ENCODE assay signal across 11 mouse cellular contexts in genomic region chr4:134449595-134450391, GRCm38 (mm10). TPM values are rescaled to one million over a fixed set of nuclear protein-coding genes. Genes with fewer than 3 reads are reported as not detected.
A peak's percentile ranks its signal among the peaks of the same experiment; 100 is the strongest.
DNase-seq lines count a peak whose midpoint lies in the region; ATAC-seq and TF ChIP-seq lines count a peak whose summit lies in the region.
"Had no signal": no experiment of that assay in that cellular context is flagged by ENCODE, and none has a peak within 500 bp of the region (broad histone marks: within the 10 kb centered on the region; RNA-seq: fewer than 3 reads in every experiment).

No protein-coding gene starts in this region.

- ATAC-seq in embryonic facial prominence, embryonic 11.5 days (replicated peaks; ENCODE audit: insufficient number of reproducible peaks, low FRiP score, low TSS enrichment, low read depth): peak; percentile 46; the same call in 1 of the 2 replicates
- ATAC-seq in stomach, postnatal 0 days (ENCODE audit: low FRiP score, low TSS enrichment): no peak
- ATAC-seq in lung, postnatal 0 days: no peak

- TF ChIP-seq CTCF in stomach, postnatal 0 days (IDR thresholded peaks at IDR 0.05; ENCODE audit: low read depth): no peak
- TF ChIP-seq CTCF in lung, postnatal 0 days (IDR thresholded peaks at IDR 0.05): no peak

- DNase-seq in right cerebral cortex, postnatal 25 days: peak; percentile 62
- no peak for DNase-seq in right cerebral cortex, adult 2 months (ENCODE audit: low spot score in 2 of 2)
- peak; percentile 67 for DNase-seq in embryonic facial prominence, embryonic 11.5 days (ENCODE audit: low spot score)
- DNase-seq in limb, embryonic 10.5 days (ENCODE audit: low spot score): peak; percentile 68
- DNase-seq in stomach, postnatal 0 days (ENCODE audit: low spot score): peak; percentile 24
- DNase-seq in ovary, postnatal 14 days (ENCODE audit: low spot score): no peak
- DNase-seq in lung, postnatal 0 days (ENCODE audit: low spot score): no peak
- DNase-seq in natural killer cell, adult 2 months (ENCODE audit: low spot score in 2 of 2): no peak

- H3K4me1 ChIP-seq in embryonic facial prominence, embryonic 11.5 days (ENCODE audit: control insufficient read depth, insufficient read depth, low read length): peaks cover 3% of the 10 kb centered on the region; the same call in 1 of the 2 replicates
- peaks cover 24% of the 10 kb centered on the region for H3K4me1 ChIP-seq in limb, embryonic 10.5 days
- no peaks in the 10 kb centered on the region; the same call in 1 of the 2 replicates for H3K4me1 ChIP-seq in stomach, postnatal 0 days (replicated peaks; ENCODE audit: control insufficient read depth, insufficient read depth)
- no peaks in the 10 kb centered on the region for H3K4me1 ChIP-seq in lung, postnatal 0 days (ENCODE audit: insufficient read depth, low read depth, low read length)
- H3K4me1 ChIP-seq: liver, embryonic 15.5 days had no signal

- no peak overlapping the region; the same call in 1 of the 2 replicates for H3K9ac ChIP-seq in embryonic facial prominence, embryonic 11.5 days (replicated peaks; ENCODE audit: low read length)
- H3K9ac ChIP-seq in stomach, postnatal 0 days (ENCODE audit: low read length): no peak overlapping the region
- no peak overlapping the region for H3K9ac ChIP-seq in lung, postnatal 0 days (replicated peaks; ENCODE audit: low read depth)
- H3K9ac ChIP-seq: liver, embryonic 15.5 days; stomach, embryonic 15.5 days had no signal

- no peak overlapping the region for H3K4me3 ChIP-seq in embryonic facial prominence, embryonic 11.5 days (ENCODE audit: low read depth, low read length)
- no peak overlapping the region for H3K4me3 ChIP-seq in limb, embryonic 10.5 days
- H3K4me3 ChIP-seq in stomach, postnatal 0 days (ENCODE audit: low read depth, low read length): no peak overlapping the region
- H3K4me3 ChIP-seq in lung, postnatal 0 days (ENCODE audit: low read depth, low read length): no peak overlapping the region
- H3K4me3 ChIP-seq: liver, embryonic 15.5 days; stomach, embryonic 15.5 days had no signal

- H3K36me3 ChIP-seq in embryonic facial prominence, embryonic 11.5 days (replicated peaks; ENCODE audit: control insufficient read depth, insufficient read depth, low read depth, low read length): no peaks in the 10 kb centered on the region
- H3K36me3 ChIP-seq in limb, embryonic 10.5 days: no peaks in the 10 kb centered on the region
- no peaks in the 10 kb centered on the region for H3K36me3 ChIP-seq in stomach, postnatal 0 days (ENCODE audit: control insufficient read depth, insufficient read depth, low read length)
- no peaks in the 10 kb centered on the region for H3K36me3 ChIP-seq in lung, postnatal 0 days (ENCODE audit: insufficient read depth, low read length)
- H3K36me3 ChIP-seq: heart, embryonic 13.5 days; liver, embryonic 15.5 days; stomach, embryonic 15.5 days had no signal

- no peak overlapping the region; the same call in 1 of the 2 replicates for H3K27ac ChIP-seq in embryonic facial prominence, embryonic 11.5 days (replicated peaks; ENCODE audit: low read depth, low read length)
- H3K27ac ChIP-seq in limb, embryonic 10.5 days: peak overlapping the region; percentile 27; the same call in 1 of the 2 replicates
- no peak overlapping the region for H3K27ac ChIP-seq in stomach, postnatal 0 days (replicated peaks)
- H3K27ac ChIP-seq in lung, postnatal 0 days (ENCODE audit: low read length): no peak overlapping the region
- H3K27ac ChIP-seq: heart, embryonic 13.5 days; liver, embryonic 15.5 days; stomach, embryonic 15.5 days had no signal

- 12% methylated on average over 13 of the region's 13 CpGs for WGBS in embryonic facial prominence, embryonic 11.5 days
- 29% methylated on average over 13 of the region's 13 CpGs for WGBS in limb, embryonic 10.5 days
- 40% methylated on average over 13 of the region's 13 CpGs for WGBS in stomach, postnatal 0 days
- WGBS in lung, postnatal 0 days: 50% methylated on average over 12 of the region's 13 CpGs

- no peak overlapping the region for H3K4me2 ChIP-seq in embryonic facial prominence, embryonic 11.5 days (ENCODE audit: low read depth, low read length)
- no peak overlapping the region for H3K4me2 ChIP-seq in stomach, postnatal 0 days (replicated peaks; ENCODE audit: low read depth)
- H3K4me2 ChIP-seq in lung, postnatal 0 days (replicated peaks; ENCODE audit: low read depth, low read length): no peak overlapping the region

- TF ChIP-seq EP300 in stomach, postnatal 0 days (optimal IDR thresholded peaks at IDR 0.05): no peak
- no peak for TF ChIP-seq EP300 in lung, postnatal 0 days (IDR thresholded peaks at IDR 0.05)

- H3K9me3 ChIP-seq in embryonic facial prominence, embryonic 11.5 days (replicated peaks; ENCODE audit: control insufficient read depth, low read length): no peaks in the 10 kb centered on the region
- H3K9me3 ChIP-seq in limb, embryonic 10.5 days (replicated peaks): no peaks in the 10 kb centered on the region
- no peaks in the 10 kb centered on the region for H3K9me3 ChIP-seq in stomach, postnatal 0 days (ENCODE audit: control insufficient read depth, low read length)
- no peaks in the 10 kb centered on the region for H3K9me3 ChIP-seq in lung, postnatal 0 days (ENCODE audit: low read length)
- H3K9me3 ChIP-seq: heart, embryonic 13.5 days; liver, embryonic 15.5 days; stomach, embryonic 15.5 days had no signal

- peaks cover 5% of the 10 kb centered on the region; the same call in 1 of the 2 replicates for H3K27me3 ChIP-seq in embryonic facial prominence, embryonic 11.5 days (ENCODE audit: control insufficient read depth, insufficient read depth, low read length)
- H3K27me3 ChIP-seq in limb, embryonic 10.5 days (ENCODE audit: low read depth, poor library complexity, severe bottlenecking): peaks cover 72% of the 10 kb centered on the region
- H3K27me3 ChIP-seq in stomach, postnatal 0 days (ENCODE audit: control insufficient read depth, insufficient read depth, low read length): no peaks in the 10 kb centered on the region
- H3K27me3 ChIP-seq in lung, postnatal 0 days (replicated peaks; ENCODE audit: insufficient read depth, low read length): peaks cover 9% of the 10 kb centered on the region; the same call in 1 of the 2 replicates

RNA-seq across cellular contexts. Expression of gene Stmn1, which starts 18.3 kb away (rescaled TPM):
- 3,252 and 3,396 TPM in 2 replicates for polyA plus RNA-seq in embryonic facial prominence, embryonic 11.5 days (2014; fragmentation: Nextera tagmentation; extraction: Ambion mirVana)
- polyA plus RNA-seq in limb, embryonic 10.5 days (2016; fragmentation: Nextera tagmentation; extraction: Ambion mirVana): 1,855 and 1,993 TPM in 2 replicates
- polyA plus RNA-seq in stomach, postnatal 0 days (2015; fragmentation: Nextera tagmentation; extraction: Ambion mirVana): 358 and 380 TPM in 2 replicates
- polyA plus RNA-seq in lung, postnatal 0 days (2015; fragmentation: Nextera tagmentation; extraction: Ambion mirVana): 260 and 357 TPM in 2 replicates

RNA-seq across cellular contexts. Expression of gene Paqr7, which starts 46.7 kb away (rescaled TPM):
- polyA plus RNA-seq in embryonic facial prominence, embryonic 11.5 days (2014; fragmentation: Nextera tagmentation; extraction: Ambion mirVana): 0.87 and 0.93 TPM in 2 replicates
- polyA plus RNA-seq in limb, embryonic 10.5 days (2016; fragmentation: Nextera tagmentation; extraction: Ambion mirVana): 1.2 TPM in 2 replicates
- 51.8 and 56.4 TPM in 2 replicates for polyA plus RNA-seq in stomach, postnatal 0 days (2015; fragmentation: Nextera tagmentation; extraction: Ambion mirVana)
- 27.5 and 33.0 TPM in 2 replicates for polyA plus RNA-seq in lung, postnatal 0 days (2015; fragmentation: Nextera tagmentation; extraction: Ambion mirVana)

RNA-seq across cellular contexts. Expression of gene Pafah2, which starts 53.7 kb away (rescaled TPM):
- 9.4 and 9.9 TPM in 2 replicates for polyA plus RNA-seq in embryonic facial prominence, embryonic 11.5 days (2014; fragmentation: Nextera tagmentation; extraction: Ambion mirVana)
- 8.1 and 8.6 TPM in 2 replicates for polyA plus RNA-seq in limb, embryonic 10.5 days (2016; fragmentation: Nextera tagmentation; extraction: Ambion mirVana)
- 16.8 and 17.1 TPM in 2 replicates for polyA plus RNA-seq in stomach, postnatal 0 days (2015; fragmentation: Nextera tagmentation; extraction: Ambion mirVana)
- 14.1 and 16.2 TPM in 2 replicates for polyA plus RNA-seq in lung, postnatal 0 days (2015; fragmentation: Nextera tagmentation; extraction: Ambion mirVana)

Comparison
In these comparisons a context has a peak if more than half of its experiments do, and no peak if none do; other contexts are left out.
1. DNase-seq: peak in right cerebral cortex, postnatal 25 days (single experiment), embryonic facial prominence, embryonic 11.5 days (single experiment), limb, embryonic 10.5 days (single experiment) and stomach, postnatal 0 days (single experiment); none in right cerebral cortex, adult 2 months (0 of 2), ovary, postnatal 14 days (single experiment), lung, postnatal 0 days (single experiment) and natural killer cell, adult 2 months (0 of 2).
2. RNA of gene Paqr7, which starts 46.7 kb away (polyA plus RNA-seq): 51.8 to 56.4 TPM in stomach, postnatal 0 days and 27.5 to 33.0 TPM in lung, postnatal 0 days; 1.2 TPM in limb, embryonic 10.5 days and 0.87 to 0.93 TPM in embryonic facial prominence, embryonic 11.5 days; every median in the first group is over 10 times any median in the second.